Mouse (Mus musculus) G1E-ER4 (cell line): ENCODE results near the gene 4930539E08Rik. TPM values are rescaled to one million over a fixed set of nuclear protein-coding genes. Genes with fewer than 3 reads are reported as not detected.

Experiments used
- GATA1 ChIP-seq: IDR thresholded peaks from one replicate; pipeline ENCODE4 v1.8.0; 2012; ENCODE audit warnings: low read length, inconsistent platforms
- polyA plus RNA-seq: library from polyadenylated mRNA; stranded (reverse); fragments of >175 nt; gene quantifications from 2 replicates; pipeline ENCODE4 v1.2.3, GENCODE M21; 2012

4930539E08Rik gene
- polyA plus RNA-seq, 1 experiment = not detected

DNA sequence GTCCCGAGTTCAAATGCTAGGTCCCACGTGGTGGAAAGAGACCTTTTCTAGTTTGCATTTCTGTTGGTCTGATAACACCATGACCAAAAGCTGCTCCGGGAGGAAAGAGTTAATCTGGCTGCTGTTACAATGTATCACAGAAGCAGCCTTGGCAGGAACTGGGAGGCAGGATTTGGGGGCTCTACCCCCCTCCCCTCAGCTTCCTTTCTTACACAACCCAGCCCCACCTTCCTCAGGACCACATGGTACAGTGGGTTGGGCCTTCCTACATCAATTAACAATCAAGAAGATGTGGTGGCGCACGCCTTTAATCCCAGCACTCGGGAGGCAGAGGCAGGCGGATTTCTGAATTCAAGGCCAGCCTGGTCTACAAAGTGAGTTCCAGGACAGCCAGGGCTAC is 60.7 kb downstream of the 4930539E08Rik start:
- no peak for TF ChIP-seq GATA1

DNA sequence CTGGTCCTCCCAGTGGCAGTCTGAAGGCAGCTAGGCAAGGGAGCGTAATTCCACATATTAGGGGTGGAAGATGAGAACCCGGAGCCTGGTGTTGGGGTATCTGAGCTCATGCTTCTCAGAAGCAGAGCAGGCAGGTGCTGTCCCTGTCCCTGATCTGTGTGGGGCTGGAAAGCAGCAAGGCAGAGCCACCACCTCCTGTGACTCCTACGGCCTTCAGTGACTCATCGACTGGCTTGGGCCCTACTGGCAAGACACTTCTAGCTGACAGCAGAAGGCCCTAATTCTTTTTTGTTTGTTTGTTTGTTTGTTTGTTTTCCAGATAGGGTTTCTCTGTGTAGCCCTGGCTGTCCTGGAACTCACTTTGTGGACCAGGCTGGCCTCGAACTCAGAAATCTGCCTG is 64.6 kb downstream of the 4930539E08Rik start:
- no peak for TF ChIP-seq GATA1

DNA sequence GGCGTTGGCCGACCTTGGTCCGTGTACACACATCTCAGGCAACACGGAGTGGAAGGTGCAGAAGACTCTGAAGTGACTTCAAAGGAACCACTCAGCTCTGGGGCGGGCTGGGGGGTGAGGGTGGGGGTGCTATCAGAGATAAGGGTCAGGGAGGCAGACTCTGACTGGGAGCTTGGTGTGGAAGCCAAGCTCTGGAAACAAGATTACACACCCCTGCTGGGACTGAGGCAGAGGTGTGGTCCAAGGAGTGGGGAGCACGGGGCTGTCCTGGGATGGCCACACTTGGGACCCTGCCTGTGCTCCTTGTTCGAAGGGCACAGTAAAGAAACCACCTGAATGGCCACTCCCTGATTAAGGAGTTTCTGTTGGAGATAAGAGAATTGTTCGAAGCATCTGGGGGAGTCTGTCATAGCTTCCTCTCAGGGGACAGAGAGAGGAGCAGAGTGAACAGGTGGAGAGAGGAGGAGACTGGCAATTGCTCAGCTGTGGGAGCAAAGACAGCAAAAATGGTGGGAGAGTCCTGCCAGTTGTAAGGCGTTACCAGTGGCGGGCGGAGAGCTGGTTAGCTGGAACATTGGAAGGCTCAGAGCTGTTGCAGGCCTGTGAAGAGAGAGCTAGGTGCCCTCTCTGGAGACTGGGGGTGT is 68.0 kb downstream of the 4930539E08Rik start:
- TF ChIP-seq GATA1 = no peak

Other genes starting within 250 kb of the 4930539E08Rik start
- gene Slc26a8, start 225.1 kb downstream of the 4930539E08Rik start, polyA plus RNA-seq = 0.05 and 0.40 TPM in 2 replicates
- 62.6 and 98.9 TPM in 2 replicates for gene Mapk14, start 224.0 kb downstream of the 4930539E08Rik start, polyA plus RNA-seq
- 0.18 and 0.32 TPM in 2 replicates for gene AC170998.1, start 189.2 kb downstream of the 4930539E08Rik start, polyA plus RNA-seq
- gene Mapk13, start 146.0 kb downstream of the 4930539E08Rik start, polyA plus RNA-seq = not detected in 2 replicates
- gene Brpf3, start 114.2 kb downstream of the 4930539E08Rik start, polyA plus RNA-seq = 25.0 and 27.6 TPM in 2 replicates
- not detected in 2 replicates for gene Pnpla1, start 56.9 kb downstream of the 4930539E08Rik start, polyA plus RNA-seq
- not detected in 2 replicates for gene Pxt1, start 28.5 kb upstream of the 4930539E08Rik start, polyA plus RNA-seq
- gene Kctd20, start 36.6 kb upstream of the 4930539E08Rik start, polyA plus RNA-seq = 87.9 and 111 TPM in 2 replicates
- 87.0 and 98.7 TPM in 2 replicates for gene Stk38, start 92.7 kb upstream of the 4930539E08Rik start, polyA plus RNA-seq
- gene Srsf3, start 117.3 kb upstream of the 4930539E08Rik start, polyA plus RNA-seq = 12.2 and 231 TPM in 2 replicates
- 65.3 and 74.2 TPM in 2 replicates for gene Cdkn1a, start 175.7 kb upstream of the 4930539E08Rik start, polyA plus RNA-seq
- gene Rab44, start 198.8 kb upstream of the 4930539E08Rik start, polyA plus RNA-seq = 0.97 and 1.0 TPM in 2 replicates